Mouse (Mus musculus) midbrain, embryonic 16.5 days (tissue): ENCODE measurements at regions not wholly inside any gene's neighbourhood (a gene's known extent, or its start where the extent isn't known, plus 50 kb on each side); places are given as distances from the start of the nearest gene placed in this dataset.

Source experiments
- ATAC-seq: fragments of 200-750 bp; cut with Nextera tagmentation; 2 replicates; pipeline ENCODE4 v1.8.0; 2017; ENCODE audit warnings: moderate TSS enrichment
- H3K27ac ChIP-seq: fragments of 300-500 bp; sonication (generic); 2 replicates; pipeline ENCODE4 v1.5.1; 2014; ENCODE audit warnings: mild to moderate bottlenecking, low read length, mixed read lengths
- H3K27me3 ChIP-seq: fragments of 300-500 bp; sonication (generic); 2 replicates; pipeline ENCODE4 v1.6.1; 2014; ENCODE audit warnings: low read depth, low read length, mixed read lengths; ENCODE audit not compliant: control insufficient read depth, insufficient read depth
- H3K36me3 ChIP-seq: fragments of 300-500 bp; sonication (generic); 2 replicates; pipeline ENCODE4 v1.6.1; 2014; ENCODE audit warnings: mild to moderate bottlenecking, low read length, moderate library complexity, mixed read lengths; ENCODE audit not compliant: control insufficient read depth, insufficient read depth
- H3K4me1 ChIP-seq: fragments of 300-500 bp; sonication (generic); 2 replicates; pipeline ENCODE4 v1.6.1; 2014; ENCODE audit warnings: mild to moderate bottlenecking, low read length, mixed read lengths; ENCODE audit not compliant: control insufficient read depth, insufficient read depth
- H3K4me2 ChIP-seq: fragments of 300-500 bp; sonication (generic); 2 replicates; pipeline ENCODE4 v1.6.1; 2014; ENCODE audit warnings: mild to moderate bottlenecking, low read length, mixed read lengths
- H3K4me3 ChIP-seq: fragments of 300-500 bp; sonication (generic); 2 replicates; pipeline ENCODE4 v1.5.1; 2014; ENCODE audit warnings: low read depth, mild to moderate bottlenecking, low read length, moderate library complexity, mixed read lengths
- H3K9ac ChIP-seq: fragments of 300-500 bp; sonication (generic); 2 replicates; pipeline ENCODE4 v1.6.1; 2014; ENCODE audit warnings: low read depth, low read length, mixed read lengths
- H3K9me3 ChIP-seq: fragments of 300-500 bp; sonication (generic); replicated peaks from 2 replicates; pipeline ENCODE4 v1.6.1; 2014; ENCODE audit warnings: mild to moderate bottlenecking, low read length, mixed read lengths; ENCODE audit not compliant: control insufficient read depth, poor library complexity, severe bottlenecking
- WGBS: fragments of 180-500 bp; shearing (Covaris S2); extraction: QIAGEN DNeasy Blood & Tissue Kit; methylation state at CpG from one replicate; pipeline ENCODE4 v1.1.7; 2014; 5-methylcytosine and 5-hydroxymethylcytosine counted together

- no peak overlapping the region for H3K27ac ChIP-seq
- H3K4me1 ChIP-seq: no peaks in the 10 kb centered on the region
- no peaks in the 10 kb centered on the region for H3K27me3 ChIP-seq
- no peak overlapping the region for H3K4me3 ChIP-seq
- H3K9me3 ChIP-seq: no peaks in the 10 kb centered on the region
- 94% methylated on average over 4 of the region's 4 CpGs for WGBS
- H3K36me3 ChIP-seq: no peaks in the 10 kb centered on the region
- H3K4me2 ChIP-seq: no peak overlapping the region
- no peak for ATAC-seq
- H3K9ac ChIP-seq: no peak overlapping the region
Measured at GRCm38 (mm10) chr19:21214253-21214652, 57.8 kb upstream of the Zfand5 start.

- ATAC-seq: no peak
- 66% methylated on average over 10 of the region's 10 CpGs for WGBS
- H3K4me3 ChIP-seq: no peak overlapping the region
- no peak overlapping the region for H3K4me2 ChIP-seq
- no peak overlapping the region for H3K9ac ChIP-seq
- no peaks in the 10 kb centered on the region for H3K4me1 ChIP-seq
- no peaks in the 10 kb centered on the region for H3K9me3 ChIP-seq
- H3K36me3 ChIP-seq: no peaks in the 10 kb centered on the region
- no peaks in the 10 kb centered on the region for H3K27me3 ChIP-seq
- H3K27ac ChIP-seq: no peak overlapping the region
Measured at GRCm38 (mm10) chr19:21193461-21193860, 78.6 kb upstream of the Zfand5 start.

GRCm38 (mm10) chr19:21192576-21192975 is 79.5 kb upstream of the Zfand5 start:
- no peaks in the 10 kb centered on the region for H3K4me1 ChIP-seq
- no peak overlapping the region for H3K4me3 ChIP-seq
- H3K9me3 ChIP-seq: no peaks in the 10 kb centered on the region
- H3K36me3 ChIP-seq: no peaks in the 10 kb centered on the region
- 82% methylated on average over 6 of the region's 6 CpGs for WGBS
- H3K27ac ChIP-seq: no peak overlapping the region
- H3K4me2 ChIP-seq: no peak overlapping the region
- H3K9ac ChIP-seq: no peak overlapping the region
- ATAC-seq: no peak
- no peaks in the 10 kb centered on the region for H3K27me3 ChIP-seq

GRCm38 (mm10) chr19:21189216-21189615 is 82.9 kb upstream of the Zfand5 start:
- Histone ChIP-seq H3K4me2 (no peak overlapping the region), H3K27ac (no peak overlapping the region), H3K9ac (no peak overlapping the region), H3K4me1 (no peaks in the 10 kb centered on the region), H3K4me3 (no peak overlapping the region), H3K9me3 (no peaks in the 10 kb centered on the region), H3K36me3 (no peaks in the 10 kb centered on the region), H3K27me3 (no peaks in the 10 kb centered on the region)
- 68% methylated on average over 4 of the region's 4 CpGs for WGBS
- no peak for ATAC-seq

DNA sequence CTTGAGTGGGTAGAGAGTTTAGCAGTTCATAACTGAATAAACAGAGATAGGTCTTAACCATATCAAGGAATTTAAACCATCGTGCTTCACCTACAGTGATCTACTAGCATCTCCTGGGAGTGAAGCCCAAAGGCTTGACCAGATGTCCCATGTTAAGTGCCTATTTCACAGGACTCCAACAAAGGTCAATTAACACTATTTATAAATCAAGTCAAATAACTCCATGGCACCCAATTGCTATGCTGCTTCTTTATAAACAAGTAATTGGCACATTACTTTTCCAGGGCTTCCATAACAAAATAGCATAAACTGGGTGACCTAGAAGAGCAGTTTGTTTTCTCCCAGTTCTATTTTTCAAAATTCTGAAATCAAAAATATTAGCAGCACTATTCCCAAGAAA is 85.4 kb upstream of the Zfand5 start:
- Histone ChIP-seq H3K4me1 (no peaks in the 10 kb centered on the region), H3K4me3 (no peak overlapping the region), H3K27ac (no peak overlapping the region), H3K27me3 (no peaks in the 10 kb centered on the region), H3K36me3 (no peaks in the 10 kb centered on the region), H3K9me3 (no peaks in the 10 kb centered on the region), H3K9ac (no peak overlapping the region), H3K4me2 (no peak overlapping the region)
- no peak for ATAC-seq
- 76% methylated on average over 1 of the region's 1 CpGs for WGBS

DNA sequence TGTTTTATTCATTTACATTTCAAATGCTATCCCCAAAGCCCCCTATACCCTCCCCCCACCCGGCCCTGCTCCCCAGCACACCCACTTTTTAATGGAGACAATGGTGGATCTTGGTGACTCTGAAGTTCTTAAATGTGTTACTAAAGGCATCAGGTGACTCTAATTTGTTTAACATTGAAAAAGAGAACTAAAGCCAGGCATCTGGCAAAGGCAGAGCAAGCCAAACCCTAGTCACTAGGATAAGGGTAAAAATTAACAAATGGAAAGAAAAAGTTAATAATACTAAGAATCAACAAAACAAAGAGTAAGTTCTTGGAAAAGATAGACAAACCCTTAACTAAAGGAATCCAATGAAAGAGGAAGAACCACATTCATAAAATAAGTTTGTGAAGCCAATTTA is 86.1 kb upstream of the Zfand5 start:
- H3K4me1 ChIP-seq: no peaks in the 10 kb centered on the region
- no peak overlapping the region for H3K4me3 ChIP-seq
- no peaks in the 10 kb centered on the region for H3K27me3 ChIP-seq
- 84% methylated on average over 1 of the region's 1 CpGs for WGBS
- H3K9ac ChIP-seq: no peak overlapping the region
- H3K27ac ChIP-seq: no peak overlapping the region
- no peak overlapping the region for H3K4me2 ChIP-seq
- no peak for ATAC-seq
- no peaks in the 10 kb centered on the region for H3K36me3 ChIP-seq
- H3K9me3 ChIP-seq: no peaks in the 10 kb centered on the region

DNA sequence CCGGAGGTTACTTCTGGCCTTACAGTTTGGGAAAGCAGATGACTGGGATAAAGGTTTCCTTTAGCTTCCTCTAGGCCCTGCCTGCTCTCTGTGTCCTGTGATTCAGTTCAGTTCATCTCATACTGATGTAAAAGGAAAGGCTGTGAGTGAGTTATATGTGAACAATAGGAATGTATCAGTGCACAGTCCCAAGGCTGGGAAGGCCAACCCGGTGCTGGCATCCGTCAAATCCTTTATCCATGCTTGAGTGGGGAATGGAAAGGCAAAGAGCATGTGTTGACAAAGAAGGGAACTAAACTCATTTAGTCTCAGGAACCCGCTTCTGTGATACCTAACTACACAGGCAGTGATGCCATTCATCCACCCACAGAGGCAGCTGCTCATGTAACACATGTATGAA is 89.0 kb upstream of the Zfand5 start:
- WGBS: 69% methylated on average over 4 of the region's 4 CpGs

DNA sequence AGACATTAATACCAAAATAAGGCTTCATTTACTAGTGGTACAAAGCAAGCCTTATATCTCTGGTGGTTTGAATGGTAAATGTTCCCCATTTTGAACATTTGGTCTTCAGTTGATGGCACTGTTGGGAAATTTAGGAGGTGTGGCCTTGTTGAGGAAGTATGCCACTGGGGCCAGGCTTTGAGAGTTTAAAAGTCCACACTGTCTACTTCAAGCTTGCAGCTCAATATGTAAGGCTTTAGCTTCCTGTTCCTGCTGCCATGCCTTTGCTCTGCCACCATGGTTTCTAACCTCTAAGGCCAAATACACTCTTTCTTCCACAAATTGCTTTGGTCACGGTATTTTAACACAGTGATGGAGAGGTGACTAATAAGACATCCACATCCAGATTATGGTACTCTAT is 92.2 kb upstream of the Zfand5 start:
- Histone ChIP-seq H3K4me2 (no peak overlapping the region), H3K36me3 (no peaks in the 10 kb centered on the region), H3K27me3 (no peaks in the 10 kb centered on the region), H3K4me1 (no peaks in the 10 kb centered on the region), H3K4me3 (no peak overlapping the region), H3K27ac (no peak overlapping the region), H3K9ac (no peak overlapping the region), H3K9me3 (no peaks in the 10 kb centered on the region)
- no peak for ATAC-seq
- 78% methylated on average over 1 of the region's 1 CpGs for WGBS

More for the DNA sequence above, 89.0 kb upstream of the Zfand5 start:
- Histone ChIP-seq H3K9me3 (no peaks in the 10 kb centered on the region), H3K27ac (no peak overlapping the region), H3K36me3 (no peaks in the 10 kb centered on the region), H3K4me1 (no peaks in the 10 kb centered on the region), H3K4me2 (no peak overlapping the region), H3K9ac (no peak overlapping the region), H3K4me3 (no peak overlapping the region), H3K27me3 (no peaks in the 10 kb centered on the region)
- ATAC-seq: no peak

GRCm38 (mm10) chr19:21175426-21175831 is 96.6 kb upstream of the Zfand5 start:
- H3K4me3 ChIP-seq: no peak overlapping the region
- no peak for ATAC-seq
- H3K9me3 ChIP-seq: no peaks in the 10 kb centered on the region
- H3K36me3 ChIP-seq: no peaks in the 10 kb centered on the region
- H3K27ac ChIP-seq: no peak overlapping the region
- WGBS: 72% methylated on average over 3 of the region's 3 CpGs
- no peak overlapping the region for H3K4me2 ChIP-seq
- H3K4me1 ChIP-seq: no peaks in the 10 kb centered on the region
- no peak overlapping the region for H3K9ac ChIP-seq
- H3K27me3 ChIP-seq: no peaks in the 10 kb centered on the region

DNA sequence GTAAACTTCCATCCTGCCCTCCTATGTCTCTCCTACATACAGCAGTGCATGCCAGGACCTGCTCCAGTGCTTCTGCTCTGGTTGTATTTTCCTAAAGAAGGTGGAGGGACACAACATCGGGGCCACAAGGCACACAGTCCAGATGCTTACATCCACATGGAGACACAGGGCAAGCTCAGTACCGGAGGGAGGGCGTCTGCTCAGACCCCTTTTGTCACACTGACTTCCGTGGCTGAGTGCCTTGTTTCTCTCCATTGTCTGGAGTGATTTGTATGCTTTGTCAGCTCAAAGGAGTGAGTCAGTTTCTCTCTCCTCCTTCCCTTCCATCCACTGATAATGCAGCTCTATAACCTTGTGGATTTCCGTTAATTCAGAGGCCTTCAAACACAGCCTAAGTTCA is 97.4 kb upstream of the Zfand5 start:
- H3K9me3 ChIP-seq: no peaks in the 10 kb centered on the region
- no peak overlapping the region for H3K4me2 ChIP-seq
- H3K36me3 ChIP-seq: no peaks in the 10 kb centered on the region
- 0 out of 2 replicates have a peak, but pooled peaks have one; percentile 17 for ATAC-seq
- WGBS: 25% methylated on average over 5 of the region's 5 CpGs
- no peak overlapping the region for H3K27ac ChIP-seq
- H3K4me3 ChIP-seq: no peak overlapping the region
- no peak overlapping the region for H3K9ac ChIP-seq
- no peaks in the 10 kb centered on the region for H3K4me1 ChIP-seq
- no peaks in the 10 kb centered on the region for H3K27me3 ChIP-seq
